Mouse (Mus musculus): Measurements from ENCODE around the gene Col20a1. TPM values are rescaled to one million over a fixed set of nuclear protein-coding genes. Genes with fewer than 3 reads are reported as not detected.

The Col20a1 gene
- polyA plus RNA-seq, 1 experiment from 2014 or later = 1.2 TPM

DNA sequence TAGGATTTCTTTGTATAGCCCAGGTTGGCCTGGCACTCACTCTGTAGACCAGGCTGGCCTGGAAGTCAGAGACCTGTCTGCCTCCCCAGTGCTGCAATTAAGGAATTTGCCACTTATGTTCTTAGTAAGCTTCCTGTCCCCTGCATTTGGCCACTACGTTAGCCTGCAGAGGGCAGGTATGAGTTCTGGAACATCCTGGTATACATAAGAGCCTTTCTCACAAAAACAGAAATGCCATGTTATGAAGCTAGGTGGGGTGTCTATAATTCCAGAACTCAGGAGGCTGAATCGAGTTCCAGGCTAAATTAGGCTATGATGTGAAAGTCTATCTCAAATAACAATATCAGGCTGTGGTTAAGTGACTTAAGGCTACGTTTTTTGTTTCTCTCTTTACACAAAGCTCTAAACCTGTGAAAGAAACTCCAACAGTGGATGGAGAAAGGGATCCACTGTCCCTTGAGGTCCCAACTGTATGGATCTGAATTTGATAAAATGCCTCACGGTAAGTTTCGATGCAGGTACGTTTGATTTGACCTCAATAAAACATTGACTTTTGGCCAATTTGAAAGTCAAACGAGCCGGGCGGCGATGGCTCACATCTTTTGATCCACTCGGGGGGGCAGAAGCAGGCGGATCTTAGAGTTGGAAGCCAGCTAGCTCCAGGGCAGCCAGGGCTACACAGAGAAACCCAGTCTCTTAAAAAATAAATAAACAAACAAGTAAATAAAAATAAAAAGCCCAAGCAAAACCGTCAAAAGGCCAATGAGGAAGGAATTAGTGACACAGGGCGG lies 20.0 kb upstream of the Col20a1 start:
- Histone ChIP-seq H3K9me3 (no peaks in the 10 kb centered on the region), H3K36me3 (peaks cover 23% of the 10 kb centered on the region), H3K4me1 (peaks cover 20% of the 10 kb centered on the region), H3K4me2 (peak overlapping the region; percentile 68), H3K9ac (peak overlapping the region; percentile 93), H3K27me3 (no peaks in the 10 kb centered on the region), H3K27ac (peak overlapping the region; percentile 90), H3K4me3 (peak overlapping the region; percentile 73)
- ATAC-seq (ENCODE audit: insufficient number of reproducible peaks, low FRiP score, low TSS enrichment, low read depth) = no peak
- WGBS = 8% methylated on average over 14 of the region's 14 CpGs

DNA sequence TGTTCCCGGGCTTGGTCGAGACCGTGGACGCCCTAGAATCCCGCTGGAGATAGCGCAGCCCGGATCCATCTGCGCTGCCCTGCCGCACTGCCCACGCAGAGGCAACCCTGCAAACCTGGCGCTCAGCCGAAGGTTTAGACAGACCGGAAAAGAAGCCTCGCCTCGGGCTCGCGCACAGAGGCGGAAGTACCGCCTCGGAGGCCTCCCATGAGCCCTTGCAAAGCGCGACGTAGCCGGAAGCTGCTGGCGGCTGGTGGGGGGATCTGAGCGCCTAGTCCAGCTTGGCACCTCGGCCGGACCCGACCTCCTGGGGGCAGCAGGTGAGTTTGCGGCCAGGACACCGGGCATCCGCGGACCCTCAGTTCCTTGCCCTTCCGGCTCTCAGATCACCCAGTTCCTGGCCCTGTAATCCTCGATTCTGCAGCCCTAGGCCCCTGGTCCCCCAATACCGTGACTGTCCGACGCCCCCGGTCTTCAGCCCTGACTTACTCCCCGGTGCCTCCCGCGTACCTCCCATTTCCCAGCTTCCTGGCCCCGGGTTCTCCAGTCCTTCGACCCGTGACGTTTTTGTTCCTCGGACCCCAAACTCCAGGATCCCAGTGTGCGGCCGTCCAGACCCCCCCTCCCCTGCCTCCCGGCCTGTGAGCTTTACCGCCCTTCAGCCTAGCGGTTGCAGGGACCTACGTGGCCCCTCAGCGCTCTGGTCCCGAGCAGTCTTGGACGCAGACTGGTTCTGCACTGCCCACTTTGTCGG lies 19.1 kb upstream of the Col20a1 start, which contains the start of gene Arfgap1:
Arfgap1 (plus strand) TSS at position 216 of the 754 bp plus-strand sequence.
- Histone ChIP-seq H3K36me3 (peaks cover 32% of the 10 kb centered on the region), H3K4me2 (peak within 1 kb of the TSS; percentile 68), H3K4me3 (peak within 1 kb of the TSS; percentile 73), H3K4me1 (peaks cover 20% of the 10 kb centered on the region), H3K9me3 (no peaks in the 10 kb centered on the region), H3K9ac (peak within 1 kb of the TSS; percentile 93), H3K27ac (peak within 1 kb of the TSS; percentile 90), H3K27me3 (no peaks in the 10 kb centered on the region)
- peak; percentile 89 for ATAC-seq (ENCODE audit: insufficient number of reproducible peaks, low FRiP score, low TSS enrichment, low read depth)
- under 1% methylated on average over 56 of the region's 57 CpGs for WGBS

DNA sequence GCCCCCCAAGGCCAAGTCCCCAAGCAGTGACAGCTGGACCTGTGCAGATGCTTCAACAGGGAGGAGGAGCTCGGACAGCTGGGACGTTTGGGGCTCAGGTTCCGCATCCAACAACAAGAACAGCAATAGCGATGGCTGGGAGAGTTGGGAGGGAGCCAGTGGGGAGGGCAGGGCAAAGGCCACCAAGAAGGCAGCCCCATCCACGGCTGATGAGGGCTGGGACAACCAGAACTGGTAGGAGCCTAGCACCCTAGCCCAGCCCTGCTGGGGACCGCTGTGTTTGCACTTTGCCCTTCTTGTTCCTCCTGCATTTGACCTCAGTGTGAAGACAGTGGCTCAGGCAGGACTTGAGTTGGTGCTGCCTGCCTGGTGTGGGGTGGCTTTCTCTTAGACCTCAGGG lies 5.2 kb upstream of the Col20a1 start:
- ATAC-seq (ENCODE audit: insufficient number of reproducible peaks, low FRiP score, low TSS enrichment, low read depth) = no peak
- H3K36me3 ChIP-seq = peaks cover 79% of the 10 kb centered on the region
- H3K27ac ChIP-seq = no peak overlapping the region
- WGBS = 74% methylated on average over 6 of the region's 6 CpGs
- H3K4me1 ChIP-seq = no peaks in the 10 kb centered on the region
- no peaks in the 10 kb centered on the region for H3K9me3 ChIP-seq
- H3K27me3 ChIP-seq = no peaks in the 10 kb centered on the region
- no peak overlapping the region for H3K4me2 ChIP-seq
- H3K4me3 ChIP-seq = no peak overlapping the region
- no peak overlapping the region for H3K9ac ChIP-seq

DNA sequence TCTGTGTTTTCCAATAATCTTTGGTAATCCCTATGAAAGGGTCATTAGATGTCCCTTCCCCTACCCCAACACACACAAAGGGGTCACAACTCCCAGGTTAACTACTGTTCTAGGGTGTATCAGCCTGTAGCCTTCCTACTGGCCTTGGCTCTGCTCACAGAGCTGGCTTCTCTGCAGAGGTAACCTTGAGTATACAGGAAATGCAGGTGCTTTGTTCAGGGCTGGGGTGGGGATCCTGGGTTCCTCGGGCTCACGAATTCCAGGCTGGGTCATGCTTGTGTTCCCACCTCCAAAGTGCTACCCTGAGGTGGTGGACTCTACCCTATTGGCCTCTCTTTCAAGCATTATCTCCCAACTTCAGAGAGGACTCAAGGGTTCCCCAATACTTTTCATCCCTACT lies 700 bp upstream of the Col20a1 start:
- Histone ChIP-seq H3K27ac (no peak overlapping the region), H3K4me1 (no peaks in the 10 kb centered on the region; the same call in 1 of the 2 replicates), H3K27me3 (no peaks in the 10 kb centered on the region), H3K4me3 (no peak overlapping the region), H3K4me2 (no peak overlapping the region), H3K9ac (no peak overlapping the region), H3K9me3 (no peaks in the 10 kb centered on the region), H3K36me3 (peaks cover 34% of the 10 kb centered on the region)
- ATAC-seq (ENCODE audit: insufficient number of reproducible peaks, low FRiP score, low TSS enrichment, low read depth) = no peak
- whole genome bisulfite sequencing = 78% methylated on average over 2 of the region's 2 CpGs

DNA sequence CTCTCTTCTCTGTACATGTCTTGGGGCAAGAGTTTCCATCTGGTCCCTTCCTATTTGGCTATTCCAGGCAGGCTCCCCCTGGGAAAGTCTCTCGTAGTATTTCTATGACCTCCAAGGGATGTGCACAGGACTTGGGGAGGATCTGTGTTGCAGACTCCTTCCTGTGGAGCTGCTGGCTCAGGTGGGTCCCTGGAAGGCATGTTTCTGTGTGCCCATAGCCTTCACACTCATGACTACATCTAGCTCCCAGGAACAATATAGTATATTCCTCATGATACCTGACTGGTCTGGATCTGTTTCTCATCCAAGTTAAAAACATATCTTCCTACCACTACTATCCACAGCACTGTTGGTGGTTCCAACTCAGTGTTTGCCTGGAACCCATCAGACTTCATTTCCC lies 666 bp downstream of the Col20a1 start:
- WGBS = 85% methylated on average over 1 of the region's 1 CpGs
- no peaks in the 10 kb centered on the region for H3K27me3 ChIP-seq
- no peak overlapping the region for H3K4me3 ChIP-seq
- no peaks in the 10 kb centered on the region for H3K9me3 ChIP-seq
- H3K9ac ChIP-seq = no peak overlapping the region
- no peaks in the 10 kb centered on the region; the same call in 1 of the 2 replicates for H3K4me1 ChIP-seq
- H3K36me3 ChIP-seq = peaks cover 21% of the 10 kb centered on the region
- 0 out of 2 replicates have a peak overlapping the region, but pooled peaks have one; percentile 24 for H3K27ac ChIP-seq
- ATAC-seq (ENCODE audit: insufficient number of reproducible peaks, low FRiP score, low TSS enrichment, low read depth) = no peak
- H3K4me2 ChIP-seq = no peak overlapping the region

DNA sequence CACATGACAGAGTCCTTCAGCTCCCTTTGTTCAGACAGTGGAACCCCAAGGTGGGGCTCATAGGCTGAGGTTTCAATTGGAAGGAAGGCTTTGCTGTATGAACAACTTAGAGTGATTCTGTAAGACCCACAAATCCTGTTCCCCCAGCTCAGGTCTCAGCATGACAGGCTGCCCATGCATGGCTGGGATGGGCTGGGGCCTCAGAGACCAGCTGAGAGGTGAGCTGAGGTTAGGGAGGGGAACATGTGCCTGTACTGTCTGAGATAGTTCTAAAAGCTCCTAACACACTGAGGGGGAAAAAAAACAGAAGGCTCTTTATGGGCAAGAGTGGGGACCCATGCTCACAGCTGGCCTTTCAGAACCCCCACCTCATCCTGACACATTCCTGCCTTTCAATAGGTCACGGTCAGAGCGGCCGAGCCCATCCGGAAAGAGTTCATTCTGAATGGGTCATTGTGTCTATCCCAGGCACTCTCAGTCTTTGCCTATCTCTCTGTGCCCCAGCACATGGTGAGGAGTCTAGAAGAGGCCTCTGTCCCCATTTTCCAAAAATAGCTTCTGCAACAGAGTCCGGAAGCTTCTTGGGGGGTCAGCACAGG lies 1.2 kb downstream of the Col20a1 start:
- Histone ChIP-seq H3K27ac (no peak overlapping the region), H3K4me1 (no peaks in the 10 kb centered on the region; the same call in 1 of the 2 replicates), H3K4me2 (no peak overlapping the region), H3K9me3 (no peaks in the 10 kb centered on the region), H3K36me3 (peaks cover 15% of the 10 kb centered on the region), H3K4me3 (no peak overlapping the region), H3K27me3 (no peaks in the 10 kb centered on the region), H3K9ac (no peak overlapping the region)
- 85% methylated on average over 5 of the region's 5 CpGs for WGBS
- ATAC-seq (ENCODE audit: insufficient number of reproducible peaks, low FRiP score, low TSS enrichment, low read depth) = no peak

DNA sequence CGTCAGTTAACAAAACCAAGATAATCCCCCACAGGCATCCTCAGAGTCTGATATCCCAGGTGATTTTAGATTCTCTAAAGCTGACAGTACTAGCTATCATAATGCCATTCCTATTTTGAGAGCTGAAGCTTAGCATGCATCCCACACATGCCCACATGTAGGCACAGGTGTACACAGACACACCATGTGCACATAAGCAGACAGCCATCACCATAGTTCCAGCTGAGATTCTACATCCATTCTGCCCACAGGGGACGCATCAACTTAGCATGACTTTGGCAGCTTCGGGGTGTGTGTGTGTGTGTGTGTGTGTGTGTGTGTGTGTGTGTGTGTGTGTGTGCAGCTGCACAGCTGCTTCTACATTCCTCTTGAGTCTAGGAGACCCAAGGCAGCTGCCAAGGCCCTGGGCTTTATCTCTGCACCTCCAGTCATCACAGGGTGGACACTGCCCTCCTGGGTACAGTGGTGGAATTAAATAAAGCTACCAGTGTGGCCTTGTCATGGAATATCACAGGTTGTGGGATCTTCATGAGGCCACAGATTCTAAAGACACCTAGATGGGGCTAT lies 2.1 kb downstream of the Col20a1 start:
- H3K4me1 ChIP-seq = no peaks in the 10 kb centered on the region; the same call in 1 of the 2 replicates
- ATAC-seq (ENCODE audit: insufficient number of reproducible peaks, low FRiP score, low TSS enrichment, low read depth) = no peak
- no peaks in the 10 kb centered on the region for H3K27me3 ChIP-seq
- H3K36me3 ChIP-seq = peaks cover 6% of the 10 kb centered on the region
- H3K27ac ChIP-seq = no peak overlapping the region
- H3K9me3 ChIP-seq = no peaks in the 10 kb centered on the region
- no peak overlapping the region for H3K4me2 ChIP-seq
- no peak overlapping the region for H3K9ac ChIP-seq
- H3K4me3 ChIP-seq = no peak overlapping the region
- 49% methylated on average over 3 of the region's 3 CpGs for WGBS

DNA sequence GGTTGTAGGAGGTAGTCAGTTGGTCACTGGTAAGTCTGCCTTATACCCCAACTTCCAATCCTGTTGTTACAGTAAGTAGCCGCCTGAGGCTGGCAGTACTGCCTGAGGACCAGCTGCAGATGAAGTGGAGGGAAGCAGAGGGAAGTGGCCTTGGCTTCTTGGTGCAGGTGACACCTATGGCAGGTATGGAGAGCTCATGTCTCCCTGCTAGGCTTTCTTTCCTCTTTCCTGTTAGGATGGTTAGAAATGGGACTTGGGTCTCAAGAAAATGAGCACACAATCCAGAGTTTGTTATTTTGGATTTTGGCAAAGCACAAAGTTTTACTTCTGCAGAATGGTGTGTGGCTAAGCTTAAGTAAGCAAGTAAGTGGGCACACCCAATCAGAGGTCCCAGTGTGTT lies 2.6 kb downstream of the Col20a1 start:
- Histone ChIP-seq H3K4me2 (no peak overlapping the region), H3K9me3 (no peaks in the 10 kb centered on the region), H3K36me3 (peaks cover 1% of the 10 kb centered on the region; the same call in 1 of the 2 replicates), H3K4me3 (no peak overlapping the region), H3K27me3 (no peaks in the 10 kb centered on the region), H3K4me1 (no peaks in the 10 kb centered on the region; the same call in 1 of the 2 replicates), H3K27ac (no peak overlapping the region), H3K9ac (no peak overlapping the region)
- WGBS = 54% methylated on average over 1 of the region's 1 CpGs
- no peak for ATAC-seq (ENCODE audit: insufficient number of reproducible peaks, low FRiP score, low TSS enrichment, low read depth)

DNA sequence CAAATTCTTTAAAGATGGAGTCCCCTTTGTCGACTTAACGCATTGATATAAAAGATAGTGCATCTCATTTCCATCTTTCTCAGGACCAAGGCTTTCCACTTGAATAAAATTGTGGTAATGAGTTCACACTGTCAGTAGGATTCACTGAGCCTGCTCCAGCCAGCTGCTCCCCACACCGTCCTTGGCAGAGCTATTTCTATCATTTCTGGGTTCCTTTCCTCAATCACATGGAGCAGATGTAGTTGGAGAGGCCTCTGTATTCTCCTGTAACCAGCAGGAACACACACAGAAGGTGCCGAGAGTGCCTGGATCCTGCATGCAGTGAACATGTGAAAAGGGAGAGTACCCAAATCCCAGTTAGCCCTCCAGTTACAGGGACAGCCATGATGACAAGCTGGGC lies 4.0 kb downstream of the Col20a1 start:
- no peaks in the 10 kb centered on the region for H3K9me3 ChIP-seq
- no peak overlapping the region for H3K9ac ChIP-seq
- H3K27ac ChIP-seq = no peak overlapping the region
- 71% methylated on average over 4 of the region's 4 CpGs for WGBS
- ATAC-seq (ENCODE audit: insufficient number of reproducible peaks, low FRiP score, low TSS enrichment, low read depth) = no peak
- H3K27me3 ChIP-seq = no peaks in the 10 kb centered on the region
- no peak overlapping the region for H3K4me2 ChIP-seq
- H3K4me1 ChIP-seq = no peaks in the 10 kb centered on the region; the same call in 1 of the 2 replicates
- no peaks in the 10 kb centered on the region for H3K36me3 ChIP-seq
- H3K4me3 ChIP-seq = no peak overlapping the region

DNA sequence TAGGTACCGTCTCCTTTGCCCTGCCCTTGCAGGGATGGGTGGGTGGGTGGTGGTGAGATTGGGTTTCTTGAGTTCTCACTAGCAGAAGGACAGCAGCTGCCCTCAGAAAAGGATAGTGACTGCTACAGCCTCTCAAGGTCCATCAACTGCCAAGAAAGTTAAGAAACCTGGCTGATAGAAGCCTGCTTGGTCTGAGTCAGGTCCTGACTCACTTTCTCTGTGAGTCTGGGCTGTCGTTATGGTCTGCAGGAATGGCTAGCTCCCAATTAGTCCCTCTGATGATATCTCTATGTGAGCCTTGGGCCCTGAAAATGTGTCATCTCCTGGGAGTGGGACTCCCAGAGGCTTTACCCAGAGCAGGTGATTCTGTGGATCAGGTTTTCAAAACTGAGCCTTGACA lies 8.0 kb downstream of the Col20a1 start:
- H3K4me2 ChIP-seq = no peak overlapping the region
- H3K4me3 ChIP-seq = no peak overlapping the region
- H3K27me3 ChIP-seq = no peaks in the 10 kb centered on the region
- H3K36me3 ChIP-seq = no peaks in the 10 kb centered on the region
- H3K9me3 ChIP-seq = no peaks in the 10 kb centered on the region
- no peaks in the 10 kb centered on the region for H3K4me1 ChIP-seq
- no peak overlapping the region for H3K27ac ChIP-seq
- H3K9ac ChIP-seq = no peak overlapping the region
- WGBS = 60% methylated on average over 2 of the region's 2 CpGs
- no peak for ATAC-seq (ENCODE audit: insufficient number of reproducible peaks, low FRiP score, low TSS enrichment, low read depth)

DNA sequence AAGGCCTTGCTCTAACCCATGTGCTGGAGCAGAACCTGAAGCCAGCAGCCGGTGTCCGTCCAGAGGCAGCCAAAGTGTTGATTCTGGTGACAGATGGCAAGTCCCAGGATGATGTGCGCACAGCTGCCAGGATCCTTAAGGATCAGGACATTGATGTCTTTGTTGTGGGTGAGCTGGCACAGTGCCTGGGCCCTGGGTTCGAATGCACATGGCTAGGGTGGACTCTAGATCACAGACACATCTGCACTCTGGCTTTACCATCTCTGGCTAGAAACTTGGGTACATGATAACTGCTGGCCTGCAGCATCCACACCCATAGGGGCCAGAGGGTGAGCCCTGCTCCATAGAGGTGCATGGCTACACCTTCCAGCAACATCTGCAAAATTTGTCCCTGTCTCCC lies 9.1 kb downstream of the Col20a1 start:
- no peaks in the 10 kb centered on the region for H3K9me3 ChIP-seq
- H3K27me3 ChIP-seq = no peaks in the 10 kb centered on the region
- H3K9ac ChIP-seq = no peak overlapping the region
- ATAC-seq (ENCODE audit: insufficient number of reproducible peaks, low FRiP score, low TSS enrichment, low read depth) = no peak
- H3K27ac ChIP-seq = no peak overlapping the region
- WGBS = 79% methylated on average over 4 of the region's 4 CpGs
- no peak overlapping the region for H3K4me3 ChIP-seq
- no peaks in the 10 kb centered on the region for H3K36me3 ChIP-seq
- H3K4me2 ChIP-seq = no peak overlapping the region
- no peaks in the 10 kb centered on the region for H3K4me1 ChIP-seq
